Mouse (Mus musculus) ES-E14 (cell line): Measurements from ENCODE around the gene Chmp1a.

Source experiments
- CHD2 ChIP-seq: IDR thresholded peaks from 2 replicates; pipeline ENCODE4 v1.6.1; 2014; ENCODE audit warnings: mild to moderate bottlenecking, low read depth, low read length, inconsistent platforms
- HCFC1 ChIP-seq: IDR thresholded peaks from 2 replicates; pipeline ENCODE4 v1.6.1; 2012; ENCODE audit warnings: low read length, inconsistent platforms, borderline replicate concordance; ENCODE audit not compliant: insufficient read depth
- MAFK ChIP-seq: IDR thresholded peaks from 2 replicates; pipeline ENCODE4 v1.6.1; 2014; ENCODE audit warnings: mild to moderate bottlenecking, low read depth, low read length, inconsistent platforms; ENCODE audit not compliant: insufficient read depth
- ZC3H11A ChIP-seq: IDR thresholded peaks from 2 replicates; pipeline ENCODE4 v1.6.1; 2012; ENCODE audit warnings: low read depth, mild to moderate bottlenecking, inconsistent platforms, low read length, borderline replicate concordance
- ZNF384 ChIP-seq: IDR thresholded peaks from 2 replicates; pipeline ENCODE4 v1.6.1; 2012; ENCODE audit warnings: low read depth, low read length, inconsistent platforms

DNA sequence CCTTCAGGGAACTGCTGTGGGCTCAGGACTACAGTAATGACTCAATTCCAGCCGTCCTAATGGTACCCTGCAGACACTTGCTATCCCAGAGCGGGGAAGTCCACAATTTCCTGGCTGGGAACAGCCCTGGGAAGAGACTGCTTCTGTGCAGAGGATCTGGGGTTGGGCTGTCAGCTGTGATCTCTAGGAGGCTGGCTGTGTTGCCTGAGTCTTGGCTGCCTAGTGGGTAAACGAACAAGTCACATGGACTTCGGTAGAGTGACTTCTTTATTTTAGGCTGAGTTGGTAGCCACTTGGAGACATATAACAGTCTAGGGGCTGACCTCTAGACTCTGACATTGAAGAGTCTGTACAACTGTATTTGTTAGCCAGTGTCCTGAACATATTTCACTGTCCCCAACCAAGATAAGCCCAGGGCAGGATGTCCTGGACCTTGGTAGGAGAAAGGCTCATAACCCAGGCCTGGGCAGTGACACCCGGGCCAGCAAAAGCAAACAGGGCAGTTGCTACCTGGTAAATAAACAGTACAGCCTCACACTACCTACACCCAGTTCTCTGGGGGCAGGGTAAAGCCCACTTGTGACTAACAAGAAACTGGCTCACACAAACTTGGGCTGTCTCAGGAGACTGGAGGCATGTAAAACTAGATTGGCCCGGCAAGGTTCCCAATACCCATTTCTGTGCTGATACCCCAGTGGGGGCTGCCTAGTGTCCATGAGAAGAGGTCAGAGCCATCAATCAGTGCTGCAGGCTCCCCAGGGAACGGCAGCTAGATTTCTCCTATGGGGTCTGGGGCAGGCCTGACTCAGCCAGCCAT, 29.8 kb upstream of the Chmp1a start:
- no peak for TF ChIP-seq HCFC1
- TF ChIP-seq ZC3H11A = no peak
- TF ChIP-seq CHD2 = no peak
- no peak for TF ChIP-seq ZNF384
- no peak for TF ChIP-seq MAFK
